In the genomic region with DNA sequence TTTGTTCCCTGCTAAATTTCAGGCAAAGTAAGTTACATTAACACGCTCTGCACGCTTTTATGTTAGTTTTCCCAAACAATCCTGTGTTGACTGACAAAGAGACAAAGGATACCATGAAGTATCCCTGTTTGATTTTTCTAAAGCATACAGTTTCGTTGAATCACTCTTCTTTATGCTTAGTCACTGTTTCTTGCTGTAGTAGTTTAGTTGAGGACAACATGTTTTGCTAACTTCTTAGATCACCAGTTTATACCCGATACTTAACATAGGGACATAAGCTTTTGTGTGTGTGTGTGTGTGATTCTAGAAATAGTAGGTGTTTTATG, we compare ENCODE assay signal across 8 mouse cellular contexts. TPM values are rescaled to one million over a fixed set of nuclear protein-coding genes. Genes with fewer than 3 reads are reported as not detected.
A peak's percentile ranks its signal among the peaks of the same experiment; 100 is the strongest.
DNase-seq lines count a peak whose midpoint lies in the region; ATAC-seq lines count a peak whose summit lies in the region.

No protein-coding gene starts in this region.

- no peaks in the 10 kb centered on the region for H3K27me3 ChIP-seq in megakaryocyte, embryonic 14.5 days (replicated peaks)
- H3K27me3 ChIP-seq in embryonic facial prominence, embryonic 12.5 days, result no peaks in the 10 kb centered on the region
- H3K27me3 ChIP-seq in limb, embryonic 11.5 days (ENCODE audit: control insufficient read depth, insufficient read depth, low read length), result no peaks in the 10 kb centered on the region
- H3K27me3 ChIP-seq in splenic B cell, adult 2 months (ENCODE audit: control insufficient read depth, insufficient read depth, low read length, poor library complexity, severe bottlenecking), result peaks cover 2% of the 10 kb centered on the region; the same call in 1 of the 2 replicates

- 2% methylated on average over 4 of the region's 4 CpGs for WGBS in embryonic facial prominence, embryonic 12.5 days
- 3% methylated on average over 4 of the region's 4 CpGs for WGBS in limb, embryonic 11.5 days

- H3K4me3 ChIP-seq in megakaryocyte, embryonic 14.5 days (replicated peaks), result peak overlapping the region; percentile 97
- peak overlapping the region; percentile 84 for H3K4me3 ChIP-seq in embryonic facial prominence, embryonic 12.5 days
- peak overlapping the region; percentile 90 for H3K4me3 ChIP-seq in limb, embryonic 11.5 days (ENCODE audit: low read depth, low read length)

- H3K4me2 ChIP-seq in embryonic facial prominence, embryonic 12.5 days (replicated peaks), result peak overlapping the region; percentile 53
- peak overlapping the region; percentile 45 for H3K4me2 ChIP-seq in limb, embryonic 11.5 days (ENCODE audit: low read depth, severe bottlenecking)

- no peak for ATAC-seq in megakaryocyte, adult 5-6 weeks (ENCODE audit: poor library complexity, severe bottlenecking)
- no peak for ATAC-seq in embryonic facial prominence, embryonic 12.5 days (ENCODE audit: insufficient number of reproducible peaks, insufficient read depth, low FRiP score, low TSS enrichment)
- ATAC-seq in limb, embryonic 11.5 days (ENCODE audit: insufficient number of reproducible peaks, low FRiP score, low TSS enrichment, low read depth), result no peak

- H3K9ac ChIP-seq in embryonic facial prominence, embryonic 12.5 days, result peak overlapping the region; percentile 96
- H3K9ac ChIP-seq in limb, embryonic 11.5 days (ENCODE audit: low read length), result peak overlapping the region; percentile 96

- peaks cover 11% of the 10 kb centered on the region for H3K36me3 ChIP-seq in megakaryocyte, embryonic 14.5 days (replicated peaks; ENCODE audit: low read length)
- 0 out of 2 replicates have a peak, but pooled peaks cover 3% of the 10 kb centered on the region for H3K36me3 ChIP-seq in embryonic facial prominence, embryonic 12.5 days
- no peaks in the 10 kb centered on the region for H3K36me3 ChIP-seq in limb, embryonic 11.5 days (ENCODE audit: control insufficient read depth, insufficient read depth, low read length)
- no peaks in the 10 kb centered on the region for H3K36me3 ChIP-seq in splenic B cell, adult 2 months (ENCODE audit: control insufficient read depth, insufficient read depth, low read length, poor library complexity, severe bottlenecking)

- peaks cover 37% of the 10 kb centered on the region for H3K4me1 ChIP-seq in megakaryocyte, embryonic 14.5 days
- H3K4me1 ChIP-seq in embryonic facial prominence, embryonic 12.5 days, result no peaks in the 10 kb centered on the region
- H3K4me1 ChIP-seq in limb, embryonic 11.5 days (ENCODE audit: control insufficient read depth, insufficient read depth, low read length), result 0 out of 2 replicates have a peak, but pooled peaks cover 2% of the 10 kb centered on the region

- DNase-seq in limb, embryonic 11.5 days (ENCODE audit: low spot score), result no peak
- DNase-seq in splenic B cell, adult 2 months (ENCODE audit: low read depth, low spot score), result peak; percentile 18
- no peak for DNase-seq in layer of hippocampus, postnatal 25 days (ENCODE audit: extremely low spot score in 1 of 2, low spot score in 1 of 2)
- no peak for DNase-seq in ovary, postnatal 36 days (ENCODE audit: low spot score)
- DNase-seq in cerebellum, adult 11-12 months, result no peak

- H3K27ac ChIP-seq in embryonic facial prominence, embryonic 12.5 days, result peak overlapping the region; percentile 92
- no peak overlapping the region; the same call in 1 of the 2 replicates for H3K27ac ChIP-seq in limb, embryonic 11.5 days (replicated peaks; ENCODE audit: low read depth, low read length)

- no peaks in the 10 kb centered on the region for H3K9me3 ChIP-seq in megakaryocyte, embryonic 14.5 days
- no peaks in the 10 kb centered on the region for H3K9me3 ChIP-seq in embryonic facial prominence, embryonic 12.5 days
- H3K9me3 ChIP-seq in limb, embryonic 11.5 days (ENCODE audit: control insufficient read depth, low read length), result no peaks in the 10 kb centered on the region

RNA-seq across cellular contexts. Expression of gene Fbxo30, which starts 1.1 kb away (rescaled TPM):
- 0.43 TPM in 1 of 2 replicates, not detected in the other for polyA plus RNA-seq in megakaryocyte, embryonic 14.5 days (2012; ENCODE audit: insufficient read depth, low replicate concordance)
- 8.6 and 10.7 TPM in 2 replicates for total RNA-seq in megakaryocyte, adult 5-6 weeks (2015)
- total RNA-seq in megakaryocyte, adult 5-6 weeks (2017), result 10.4 and 12.2 TPM in 2 replicates
- 51.0 and 55.0 TPM in 2 replicates for polyA plus RNA-seq in embryonic facial prominence, embryonic 12.5 days (2016; fragmentation: Nextera tagmentation; extraction: Ambion mirVana)
- 44.7 and 45.3 TPM in 2 replicates for polyA plus RNA-seq in limb, embryonic 11.5 days (2014; fragmentation: Nextera tagmentation; extraction: Ambion mirVana)
- total RNA-seq in layer of hippocampus, postnatal 25 days (2021), result 1 to 10 TPM; 8.2 to 9.2 TPM

Comparison
In these comparisons a context has a peak if more than half of its experiments do, and no peak if none do; other contexts are left out.
1. RNA of gene Fbxo30, which starts 1.1 kb away (polyA plus RNA-seq): 51.0 to 55.0 TPM in embryonic facial prominence, embryonic 12.5 days and 44.7 to 45.3 TPM in limb, embryonic 11.5 days; 0.43 TPM in megakaryocyte, embryonic 14.5 days; every median in the first group is over 10 times any median in the second.
2. Peak in every context shown above with its lines, with median percentiles within 50 percentile points of each other: H3K4me3 ChIP-seq.